Mouse (Mus musculus): ENCODE results near the gene 9130213A22Rik. TPM values are rescaled to one million over a fixed set of nuclear protein-coding genes. Genes with fewer than 3 reads are reported as not detected.

The 9130213A22Rik gene
- total RNA-seq, 2 experiments from 2014 or later: 0.23 to 0.27 TPM

DNA sequence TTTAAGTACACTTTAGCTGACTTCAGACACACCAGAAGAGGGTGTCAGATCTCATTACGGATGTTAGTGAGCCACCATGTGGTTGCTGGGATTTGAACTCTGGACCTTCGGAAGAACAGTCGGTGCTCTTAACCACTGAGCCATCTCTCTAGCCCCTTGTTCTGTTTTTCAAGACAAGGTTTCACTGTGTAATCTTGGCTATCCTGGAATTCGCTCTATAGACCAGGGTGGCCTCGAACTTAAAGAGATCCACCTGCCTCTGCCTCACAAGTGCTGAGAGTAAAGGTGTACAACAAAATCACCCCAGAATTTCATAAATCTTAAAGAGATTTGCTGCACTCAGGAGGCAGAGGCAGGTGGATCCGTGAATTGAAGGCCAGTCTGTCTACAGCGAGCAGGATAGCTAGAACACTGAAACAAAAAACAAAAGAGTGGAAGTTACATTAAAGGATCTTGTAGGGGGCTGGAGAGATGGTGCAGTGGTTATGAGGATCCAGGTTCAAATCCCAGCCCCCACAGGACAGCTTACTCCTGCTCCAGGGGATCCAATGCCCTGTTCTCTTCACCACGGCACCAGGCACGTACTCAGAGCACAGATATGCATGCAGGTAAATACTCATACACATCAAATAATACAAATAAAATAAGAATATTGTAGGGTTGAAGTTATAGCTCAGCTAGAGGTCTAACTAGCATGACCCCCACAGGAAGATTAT is 46.5 kb downstream of the 9130213A22Rik start:
- no peak for DNase-seq

DNA sequence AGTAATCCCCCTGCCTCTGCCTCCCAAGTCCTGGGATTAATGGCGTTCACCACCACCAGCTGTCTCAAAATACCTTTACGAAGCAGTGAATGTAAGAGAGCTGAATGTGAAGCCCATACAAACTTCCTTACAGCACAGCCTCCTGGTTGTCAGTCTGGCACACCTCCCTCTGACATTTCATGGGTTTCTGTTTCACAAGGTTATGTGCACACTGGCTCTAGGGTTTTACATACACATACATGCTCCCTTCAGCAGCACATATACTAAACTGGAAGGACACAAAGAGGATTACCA is 47.7 kb downstream of the 9130213A22Rik start:
- DNase-seq: no peak

DNA sequence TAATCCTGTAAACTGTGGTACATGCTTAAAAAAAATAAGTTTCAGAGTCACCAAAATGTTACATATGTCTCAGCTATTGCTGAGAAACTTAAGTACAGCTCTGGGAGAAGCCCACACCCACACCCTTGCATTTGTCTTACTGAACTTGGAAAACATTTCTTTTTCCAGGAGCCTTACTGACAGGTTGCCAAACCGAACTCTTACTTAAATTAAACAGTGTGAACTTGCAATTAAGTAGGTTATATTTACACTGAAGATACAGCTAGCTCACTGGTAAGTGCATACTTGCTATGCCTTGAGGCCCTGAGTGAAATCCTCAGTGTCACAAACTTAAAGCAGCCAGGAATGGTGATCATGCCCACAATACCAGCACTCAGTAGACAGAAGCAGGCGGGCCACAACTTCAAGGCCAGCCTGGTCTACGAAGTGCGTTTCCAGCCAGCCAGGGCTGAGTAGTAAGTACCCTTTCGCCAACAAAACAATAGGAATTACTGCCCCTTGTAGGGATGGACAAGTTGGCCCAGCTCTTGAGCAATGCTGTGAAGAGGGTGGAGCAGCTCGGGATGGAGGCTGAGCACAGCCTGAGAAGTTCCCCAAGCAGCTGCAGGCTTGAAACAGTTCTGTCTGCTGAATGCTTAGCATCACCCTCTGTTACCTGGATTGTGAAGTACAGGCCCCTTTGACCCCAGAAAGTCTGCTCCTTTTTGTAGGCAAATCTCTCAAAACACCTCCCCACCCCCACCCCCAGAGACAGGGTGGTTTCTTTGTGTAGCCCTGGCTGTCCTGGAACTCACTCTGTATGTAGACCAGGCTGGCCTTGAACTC is 48.2 kb downstream of the 9130213A22Rik start:
- peak in 1 of 2 experiments; percentile 38 for DNase-seq

DNA sequence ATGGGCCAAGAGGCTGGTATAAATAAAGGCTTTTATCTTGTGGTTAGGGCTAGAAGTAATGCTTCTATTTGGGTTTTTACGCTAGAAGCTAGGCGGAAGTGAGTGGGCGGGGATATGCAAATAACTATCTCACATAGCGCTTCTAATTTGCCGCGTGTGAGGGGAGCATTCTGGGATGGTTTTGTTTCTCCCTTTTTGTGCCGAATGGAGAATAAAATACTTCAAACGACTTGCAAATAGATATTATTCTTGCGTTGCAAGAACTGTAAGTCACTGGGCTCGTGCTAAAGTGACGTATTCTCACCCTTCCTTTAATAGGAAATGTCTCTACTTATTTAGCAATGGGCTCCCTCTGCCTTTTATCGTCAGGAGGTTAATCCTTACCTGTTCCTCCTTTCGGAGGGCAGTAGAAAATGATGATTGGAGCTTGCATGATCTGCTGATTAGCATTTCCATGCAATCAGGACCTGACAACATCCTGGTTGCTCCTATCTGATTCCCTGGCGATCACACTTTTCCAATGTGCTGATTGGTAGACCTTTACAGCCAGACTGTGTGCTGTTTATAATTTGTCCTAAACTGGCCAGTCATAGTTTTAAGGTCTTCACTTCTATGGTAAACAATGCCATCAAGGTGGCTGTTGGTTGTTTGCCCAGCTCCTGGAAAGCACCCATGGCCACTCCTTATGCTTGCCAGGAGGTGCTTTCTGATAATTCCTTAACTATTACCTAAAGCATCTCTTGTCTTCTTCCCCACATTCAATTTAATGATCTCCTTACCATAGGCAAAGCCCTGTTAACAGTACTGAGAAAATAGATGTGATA is 49.1 kb downstream of the 9130213A22Rik start:
- peak; percentile 91 for DNase-seq

DNA sequence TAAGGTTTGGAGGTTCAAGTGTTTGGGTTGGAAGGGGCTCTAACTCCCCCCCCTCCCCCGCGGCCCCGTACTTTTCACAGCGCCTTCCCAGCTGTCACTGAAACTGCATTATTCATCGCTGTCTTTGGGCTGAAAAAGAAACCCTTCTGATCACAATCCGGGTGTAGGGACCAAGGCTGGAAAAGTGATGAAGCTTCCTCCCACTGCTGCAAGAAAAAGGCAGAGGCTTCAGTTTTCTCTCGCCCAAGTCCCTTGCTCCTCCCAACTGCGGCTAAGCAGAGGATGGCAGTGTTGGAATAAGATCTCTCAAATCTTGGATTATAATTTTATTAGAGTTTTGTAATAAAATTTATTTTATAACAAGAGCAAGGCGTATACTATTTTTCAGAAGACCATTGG is 49.7 kb downstream of the 9130213A22Rik start:
- DNase-seq: no peak

DNA sequence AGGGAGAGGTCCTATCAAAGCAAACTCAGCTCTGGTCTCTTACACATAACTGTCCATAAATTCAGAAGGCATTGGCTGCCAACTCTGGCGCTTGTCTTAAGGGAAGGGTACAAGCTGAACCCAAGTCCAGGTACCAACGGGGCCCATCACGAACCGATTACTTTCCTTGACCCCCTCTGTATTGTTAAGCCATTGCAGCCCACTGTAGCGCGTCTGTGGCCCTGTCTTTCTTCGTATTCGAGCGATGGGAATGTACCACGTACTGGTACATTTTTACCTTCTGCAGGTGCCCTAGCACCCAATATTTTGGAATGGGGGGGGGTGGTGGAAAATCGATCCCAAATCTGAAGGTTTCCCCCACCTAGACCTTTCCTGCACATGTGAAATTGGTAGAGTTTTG is 50.2 kb downstream of the 9130213A22Rik start:
- no peak for DNase-seq

DNA sequence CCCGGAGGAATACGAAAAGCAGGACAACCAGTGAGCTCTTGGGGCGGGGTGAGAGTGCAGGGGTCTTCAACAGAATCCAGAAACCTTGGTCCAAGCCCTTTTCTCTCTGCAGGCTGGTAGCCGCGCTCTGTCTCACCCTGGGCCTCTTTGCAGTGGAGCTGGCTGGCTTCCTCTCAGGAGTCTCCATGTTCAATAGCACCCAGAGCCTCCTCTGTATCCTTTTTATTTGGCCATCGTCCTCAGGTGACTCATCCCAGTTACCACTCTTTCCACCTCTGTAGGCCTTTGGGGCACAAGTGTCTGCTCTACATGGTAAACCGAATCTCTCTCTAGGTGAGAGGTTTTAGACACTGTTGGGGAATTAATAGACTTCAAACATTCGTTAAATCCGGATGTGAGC is 51.1 kb downstream of the 9130213A22Rik start:
- DNase-seq: no peak

DNA sequence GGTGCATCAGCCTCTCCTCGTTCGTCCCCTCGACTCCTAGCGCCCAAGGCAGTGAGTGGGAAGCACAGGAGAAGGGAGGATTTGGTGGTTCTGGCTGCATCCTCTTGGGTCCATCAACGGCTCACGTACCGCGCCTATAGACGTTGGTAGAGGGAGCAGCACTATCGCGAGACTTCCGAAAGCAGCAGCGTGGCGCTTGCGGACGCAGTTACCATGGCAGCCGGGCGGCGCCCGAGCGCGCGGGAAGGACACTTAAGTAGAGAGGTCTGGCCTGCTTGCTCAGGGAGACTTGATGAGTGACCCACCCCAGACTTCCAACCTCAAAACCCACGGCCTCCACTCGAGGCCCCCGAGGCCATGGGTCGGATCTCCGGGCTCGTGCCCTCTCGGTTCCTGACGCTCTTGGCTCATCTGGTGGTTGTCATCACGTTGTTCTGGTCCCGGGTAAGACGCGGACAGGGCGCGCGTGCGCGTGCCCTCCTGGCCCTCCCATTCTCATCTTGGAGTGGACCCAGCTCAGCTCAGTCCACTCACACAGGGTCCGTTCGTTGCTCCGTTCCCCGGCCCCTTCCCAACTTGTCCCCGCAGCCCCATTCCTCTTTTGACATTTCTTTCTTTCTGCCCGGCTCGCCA is 51.7 kb downstream of the 9130213A22Rik start, which contains the start of gene Tmem107:
Gene Tmem107 (plus strand): TSS at position 217 of the 633 bp plus-strand sequence.
- peak; percentile 96 to 97 for DNase-seq

DNA sequence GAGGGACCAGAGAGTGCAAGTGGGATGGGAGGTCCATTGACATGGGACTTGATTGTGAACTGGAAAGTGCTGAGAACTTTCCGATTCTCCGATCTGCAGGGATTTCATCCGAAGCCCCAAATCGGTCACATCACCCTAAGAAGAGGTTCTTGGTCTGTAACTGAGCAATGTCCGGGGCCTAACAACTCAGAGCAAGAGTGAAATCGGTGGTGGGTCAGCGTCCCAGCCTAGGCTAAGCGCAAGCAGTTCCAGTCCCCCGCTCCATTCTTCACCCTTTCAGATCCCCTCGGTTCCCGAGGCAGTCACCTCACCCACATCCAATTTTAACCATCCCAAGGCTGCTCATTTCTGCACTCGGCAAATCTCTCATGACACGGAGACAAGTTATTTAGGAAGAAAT is 52.3 kb downstream of the 9130213A22Rik start:
- DNase-seq: no peak

Other genes with a start within 250 kb of the 9130213A22Rik start
- under 1 TPM; 0.15 to 0.21 TPM for gene Rnf222, start 234.0 kb downstream of the 9130213A22Rik start, total RNA-seq (2021)
- 100 to 1,000 TPM; 679 to 731 TPM for gene Rpl26, start 221.0 kb downstream of the 9130213A22Rik start, total RNA-seq (2021)
- not detected for gene Odf4, start 195.5 kb downstream of the 9130213A22Rik start, total RNA-seq (2021)
- gene Arhgef15, start 165.1 kb downstream of the 9130213A22Rik start, total RNA-seq (2021): 10 to 100 TPM; 20.6 to 23.5 TPM
- 1 to 10 TPM; 4.8 to 9.3 TPM for gene Slc25a35, start 154.5 kb downstream of the 9130213A22Rik start, total RNA-seq (2021)
- gene Rangrf, start 147.4 kb downstream of the 9130213A22Rik start, total RNA-seq (2021): 100 to 1,000 TPM in 1 of 2 experiments, 10 to 100 TPM in 1; 87.5 to 102 TPM
- 1 to 10 TPM; 5.4 to 6.2 TPM for gene Pfas, start 114.1 kb downstream of the 9130213A22Rik start, total RNA-seq (2021)
- gene Ctc1, start 106.7 kb downstream of the 9130213A22Rik start, total RNA-seq (2021): 10 to 100 TPM; 10.9 to 13.9 TPM
- gene Aurkb, start 76.9 kb downstream of the 9130213A22Rik start, total RNA-seq (2021): 1 to 10 TPM in 1 of 2 experiments, under 1 TPM in 1; 0.67 to 1.5 TPM
- gene Borcs6, start 62.9 kb downstream of the 9130213A22Rik start, total RNA-seq (2021): 10 to 100 TPM; 16.7 to 19.3 TPM
- gene Tmem107, start 51.8 kb downstream of the 9130213A22Rik start, total RNA-seq (2021): 1 to 10 TPM; 5.3 to 7.0 TPM
- 10 to 100 TPM; 53.9 to 55.4 TPM for gene Vamp2, start 34.1 kb downstream of the 9130213A22Rik start, total RNA-seq (2021)
- gene Per1, start 27.4 kb downstream of the 9130213A22Rik start, total RNA-seq (2021): 10 to 100 TPM; 38.8 to 48.5 TPM
- gene Hes7, start 2.2 kb downstream of the 9130213A22Rik start, total RNA-seq (2021): under 1 TPM in 1 of 2 experiments, not detected in 1; 0.15 TPM
- gene Aloxe3, start 3.3 kb upstream of the 9130213A22Rik start, total RNA-seq (2021): not detected
- gene Alox12b, start 34.4 kb upstream of the 9130213A22Rik start, total RNA-seq (2021): not detected
- gene Alox8, start 75.3 kb upstream of the 9130213A22Rik start, total RNA-seq (2021): 1 to 10 TPM; 1.1 to 2.2 TPM
- gene Gucy2e, start 114.4 kb upstream of the 9130213A22Rik start, total RNA-seq (2021): 1 to 10 TPM; 1.3 to 1.5 TPM
- gene Cntrob, start 201.2 kb upstream of the 9130213A22Rik start, total RNA-seq (2021): 1 to 10 TPM; 2.8 TPM
- 10 to 100 TPM; 48.8 to 49.4 TPM for gene Trappc1, start 201.4 kb upstream of the 9130213A22Rik start, total RNA-seq (2021)
- under 1 TPM in 1 of 2 experiments, not detected in 1; 0.23 TPM for gene Kcnab3, start 203.7 kb upstream of the 9130213A22Rik start, total RNA-seq (2021)
- under 1 TPM; 0.41 to 0.57 TPM for gene Rnf227, start 217.9 kb upstream of the 9130213A22Rik start, total RNA-seq (2021)
- 10 to 100 TPM; 16.2 to 26.3 TPM for gene Chd3, start 246.8 kb upstream of the 9130213A22Rik start, total RNA-seq (2021)

All from heart, adult 18-20 months (tissue).